Mouse (Mus musculus) hindbrain, embryonic 11.5 days (tissue): ENCODE measurements around the gene Pold4. TPM values are rescaled to one million over a fixed set of nuclear protein-coding genes. Genes with fewer than 3 reads are reported as not detected.
A peak's percentile ranks its signal among the peaks of the same experiment; 100 is the strongest.

ENCODE experiments used
- ATAC-seq: fragments of 200-750 bp; cut with Nextera tagmentation; 2 replicates; pipeline ENCODE4 v1.8.0; 2017; ENCODE audit warnings: mild to moderate bottlenecking, moderate TSS enrichment, moderate library complexity; ENCODE audit not compliant: low FRiP score
- DNase-seq: peaks from one replicate; pipeline ENCODE4 v3.0.0-alpha.2; 2015; ENCODE audit warnings: low spot score
- H3K27ac ChIP-seq: fragments of 300-500 bp; sonication (generic); 2 replicates; pipeline ENCODE4 v1.5.1; 2014; ENCODE audit warnings: mild to moderate bottlenecking, low read depth, low read length
- H3K27me3 ChIP-seq: fragments of 300-500 bp; sonication (generic); 2 replicates; pipeline ENCODE4 v1.6.1; 2014; ENCODE audit warnings: mild to moderate bottlenecking, low read length, moderate library complexity, mixed read lengths; ENCODE audit not compliant: control insufficient read depth, insufficient read depth
- H3K36me3 ChIP-seq: fragments of 300-500 bp; sonication (generic); 2 replicates; pipeline ENCODE4 v1.6.1; 2014; ENCODE audit warnings: mild to moderate bottlenecking, low read length, moderate library complexity, mixed read lengths; ENCODE audit not compliant: control insufficient read depth, insufficient read depth
- H3K4me1 ChIP-seq: fragments of 300-500 bp; sonication (generic); replicated peaks from 2 replicates; pipeline ENCODE4 v1.6.1; 2014; ENCODE audit warnings: low read length, mixed read lengths; ENCODE audit not compliant: control insufficient read depth, insufficient read depth
- H3K4me2 ChIP-seq: fragments of 300-500 bp; sonication (generic); replicated peaks from 2 replicates; pipeline ENCODE4 v1.6.1; 2014; ENCODE audit warnings: mild to moderate bottlenecking, low read depth, low read length
- H3K4me3 ChIP-seq: fragments of 300-500 bp; sonication (generic); 2 replicates; pipeline ENCODE4 v1.5.1; 2014; ENCODE audit warnings: low read depth, low read length
- H3K9ac ChIP-seq: fragments of 300-500 bp; sonication (generic); 2 replicates; pipeline ENCODE4 v1.6.1; 2014; ENCODE audit warnings: low read depth, low read length
- H3K9me3 ChIP-seq: fragments of 300-500 bp; sonication (generic); 2 replicates; pipeline ENCODE4 v1.6.1; 2016; ENCODE audit warnings: low read length; ENCODE audit not compliant: control insufficient read depth
- WGBS: fragments of 180-500 bp; shearing (Covaris S2); extraction: QIAGEN DNeasy Blood & Tissue Kit; methylation state at CpG from one replicate; pipeline ENCODE4 v1.1.7; 2014; 5-methylcytosine and 5-hydroxymethylcytosine counted together
- polyA plus RNA-seq: library from polyadenylated mRNA; unstranded; fragments of >200 nt; fragmentation: Nextera tagmentation; extraction: Ambion mirVana; gene quantifications from 2 replicates; pipeline ENCODE4 v1.2.1, GENCODE M21; 2014

Pold4 gene
- polyA plus RNA-seq, 1 experiment from 2014 or later = 17.9 TPM

- Histone ChIP-seq H3K36me3 (no peaks in the 10 kb centered on the region), H3K27me3 (peaks cover 43% of the 10 kb centered on the region), H3K4me3 (peak within 1 kb of the TSS; percentile 59), H3K9ac (peak within 1 kb of the TSS; percentile 72), H3K4me2 (peak within 1 kb of the TSS; percentile 100), H3K4me1 (peaks cover 11% of the 10 kb centered on the region), H3K9me3 (no peaks in the 10 kb centered on the region), H3K27ac (no peak within 1 kb of the TSS)
- DNase-seq (peak; percentile 61), ATAC-seq (peak; percentile 41; the same call in 1 of the 2 replicates)
- under 1% methylated on average over 48 of the region's 49 CpGs for WGBS
Observed at GRCm38 (mm10) chr19:4214071-4214770, 17.5 kb upstream of the Pold4 start, which contains the start of the genes Clcf1 and AC109138.7. Gene Clcf1, plus strand, starts transcription at chr19:4214238. Gene AC109138.7, plus strand, starts transcription at chr19:4214357.

GRCm38 (mm10) chr19:4214771-4215450 is 16.8 kb upstream of the Pold4 start:
- no peaks in the 10 kb centered on the region for H3K36me3 ChIP-seq
- 0% methylated on average over 33 of the region's 81 CpGs for WGBS
- H3K27me3 ChIP-seq = peaks cover 43% of the 10 kb centered on the region
- peak overlapping the region; percentile 59 for H3K4me3 ChIP-seq
- no peaks in the 10 kb centered on the region for H3K9me3 ChIP-seq
- peaks cover 11% of the 10 kb centered on the region for H3K4me1 ChIP-seq
- H3K27ac ChIP-seq = no peak overlapping the region
- DNase-seq (peak; percentile 54), ATAC-seq (peak; percentile 39; the same call in 1 of the 2 replicates)
- peak overlapping the region; percentile 72 for H3K9ac ChIP-seq
- H3K4me2 ChIP-seq = peak overlapping the region; percentile 100

GRCm38 (mm10) chr19:4215451-4215840 is 16.3 kb upstream of the Pold4 start:
- DNase-seq = no peak
- peak overlapping the region; percentile 72; the same call in 1 of the 2 replicates for H3K9ac ChIP-seq
- peak overlapping the region; percentile 100 for H3K4me2 ChIP-seq
- H3K36me3 ChIP-seq = no peaks in the 10 kb centered on the region
- 2% methylated on average over 19 of the region's 21 CpGs for WGBS
- H3K27ac ChIP-seq = no peak overlapping the region
- peaks cover 11% of the 10 kb centered on the region for H3K4me1 ChIP-seq
- no peaks in the 10 kb centered on the region for H3K9me3 ChIP-seq
- H3K4me3 ChIP-seq = peak overlapping the region; percentile 59
- no peak for ATAC-seq
- peaks cover 43% of the 10 kb centered on the region for H3K27me3 ChIP-seq

- Histone ChIP-seq H3K36me3 (no peaks in the 10 kb centered on the region), H3K4me2 (no peak overlapping the region), H3K27me3 (peaks cover 43% of the 10 kb centered on the region), H3K9ac (no peak overlapping the region), H3K27ac (no peak overlapping the region), H3K4me1 (peaks cover 11% of the 10 kb centered on the region), H3K4me3 (no peak overlapping the region), H3K9me3 (no peaks in the 10 kb centered on the region)
- WGBS = 19% methylated on average over 14 of the region's 14 CpGs
- DNase-seq (peak; percentile 54), ATAC-seq (peak; percentile 8; the same call in 1 of the 2 replicates)
Observed at GRCm38 (mm10) chr19:4216041-4216685, 15.5 kb upstream of the Pold4 start.

- DNase-seq = no peak
- Histone ChIP-seq H3K9ac (no peak overlapping the region), H3K27me3 (peaks cover 42% of the 10 kb centered on the region), H3K4me3 (no peak overlapping the region), H3K9me3 (no peaks in the 10 kb centered on the region), H3K27ac (no peak overlapping the region), H3K4me1 (peaks cover 11% of the 10 kb centered on the region), H3K36me3 (no peaks in the 10 kb centered on the region), H3K4me2 (no peak overlapping the region)
- 16% methylated on average over 4 of the region's 5 CpGs for WGBS
- ATAC-seq = no peak
Observed at GRCm38 (mm10) chr19:4217140-4217539, 14.6 kb upstream of the Pold4 start.

- H3K27ac ChIP-seq = no peak overlapping the region
- no peaks in the 10 kb centered on the region for H3K36me3 ChIP-seq
- DNase-seq (no peak), ATAC-seq (no peak)
- 54% methylated on average over 3 of the region's 3 CpGs for WGBS
- H3K4me3 ChIP-seq = no peak overlapping the region
- no peak overlapping the region for H3K4me2 ChIP-seq
- no peak overlapping the region for H3K9ac ChIP-seq
- H3K9me3 ChIP-seq = no peaks in the 10 kb centered on the region
- peaks cover 10% of the 10 kb centered on the region for H3K4me1 ChIP-seq
- H3K27me3 ChIP-seq = peaks cover 35% of the 10 kb centered on the region
Observed at GRCm38 (mm10) chr19:4217855-4218254, 13.8 kb upstream of the Pold4 start.

GRCm38 (mm10) chr19:4218293-4218692 is 13.4 kb upstream of the Pold4 start:
- Histone ChIP-seq H3K36me3 (no peaks in the 10 kb centered on the region), H3K9me3 (no peaks in the 10 kb centered on the region), H3K4me1 (peaks cover 9% of the 10 kb centered on the region), H3K4me2 (no peak overlapping the region), H3K4me3 (no peak overlapping the region), H3K27ac (no peak overlapping the region), H3K27me3 (peaks cover 31% of the 10 kb centered on the region), H3K9ac (no peak overlapping the region)
- ATAC-seq = no peak
- no peak for DNase-seq
- WGBS = 92% methylated on average over 11 of the region's 11 CpGs

GRCm38 (mm10) chr19:4218784-4219183 is 12.9 kb upstream of the Pold4 start:
- peaks cover 9% of the 10 kb centered on the region for H3K4me1 ChIP-seq
- ATAC-seq (no peak), DNase-seq (no peak)
- H3K4me3 ChIP-seq = no peak overlapping the region
- no peak overlapping the region for H3K4me2 ChIP-seq
- no peaks in the 10 kb centered on the region for H3K36me3 ChIP-seq
- H3K9me3 ChIP-seq = no peaks in the 10 kb centered on the region
- H3K9ac ChIP-seq = no peak overlapping the region
- WGBS = 89% methylated on average over 1 of the region's 1 CpGs
- H3K27ac ChIP-seq = no peak overlapping the region
- H3K27me3 ChIP-seq = peaks cover 27% of the 10 kb centered on the region
